Mouse (Mus musculus): ENCODE measurements around the gene Hsp90b1. TPM values are rescaled to one million over a fixed set of nuclear protein-coding genes. Genes with fewer than 3 reads are reported as not detected.
A peak's percentile ranks its signal among the peaks of the same experiment; 100 is the strongest.
"Not testable (repeated sequence)": the region's sequence is repeated elsewhere in the genome, so short reads cannot be mapped to it uniquely, and the experiment has no call there.

Gene Hsp90b1
- polyA plus RNA-seq (2012; rRNA removed), result 188 and 199 TPM in 2 replicates

DNA sequence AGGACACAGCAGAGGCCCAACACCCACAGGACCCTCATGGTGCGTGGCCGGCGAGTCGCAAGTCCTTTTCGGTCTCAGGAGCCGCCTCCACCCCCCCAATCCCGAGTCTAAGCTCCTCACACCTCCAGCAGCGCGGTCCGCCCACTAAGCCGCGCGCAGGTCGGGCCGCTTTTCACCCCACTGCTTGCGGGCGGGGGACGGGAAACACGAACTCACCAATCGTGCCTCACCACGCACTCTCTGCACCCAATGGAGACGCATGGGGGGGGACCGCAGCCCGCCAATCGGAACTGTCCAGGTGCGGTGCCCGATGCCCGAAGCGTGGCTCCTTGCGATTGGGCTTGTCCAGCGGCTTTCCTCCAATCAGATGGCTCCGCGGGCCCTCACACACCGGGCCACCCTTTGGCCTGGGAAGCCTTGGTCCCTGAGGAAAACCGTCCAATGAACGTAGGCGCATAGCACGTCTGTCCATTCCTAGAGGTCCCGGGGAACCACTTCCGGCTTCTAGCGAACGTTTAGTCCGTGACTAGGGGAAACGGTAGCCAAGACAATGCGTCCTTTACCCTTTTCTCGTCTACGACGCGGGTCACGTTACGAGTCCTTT is at the start of gene Hsp90b1, which contains the start of gene Ttc41:
Hsp90b1 (minus strand) TSS at position 192 of the 604 bp plus-strand sequence.
Ttc41 (plus strand) TSS at position 494 of the 604 bp plus-strand sequence.
- DNase-seq (ENCODE audit: extremely low spot score in 1 of 2, low spot score in 1 of 2), result peak; percentile 99 to 100

DNA sequence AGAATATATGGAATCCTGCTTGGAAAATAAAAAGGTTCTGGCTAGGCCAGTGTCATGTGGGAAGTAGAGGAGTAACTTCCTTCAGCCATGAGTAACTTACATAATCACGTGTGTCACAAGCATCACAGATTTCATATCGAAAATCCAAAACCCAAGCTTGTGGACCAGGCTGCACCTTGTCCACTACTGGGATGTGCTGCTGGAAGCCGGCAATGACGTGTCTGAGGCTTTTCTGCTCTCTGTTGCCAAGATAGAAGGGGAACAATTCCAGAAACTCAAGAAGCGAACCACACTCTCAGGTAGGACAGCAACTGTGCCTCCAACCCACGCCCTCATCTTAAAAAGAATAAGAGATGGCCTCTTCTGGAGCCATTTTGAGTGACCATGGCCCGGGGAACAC is 39.0 kb upstream of the Hsp90b1 start:
- DNase-seq (ENCODE audit: extremely low spot score in 1 of 2, low spot score in 1 of 2), result no peak

DNA sequence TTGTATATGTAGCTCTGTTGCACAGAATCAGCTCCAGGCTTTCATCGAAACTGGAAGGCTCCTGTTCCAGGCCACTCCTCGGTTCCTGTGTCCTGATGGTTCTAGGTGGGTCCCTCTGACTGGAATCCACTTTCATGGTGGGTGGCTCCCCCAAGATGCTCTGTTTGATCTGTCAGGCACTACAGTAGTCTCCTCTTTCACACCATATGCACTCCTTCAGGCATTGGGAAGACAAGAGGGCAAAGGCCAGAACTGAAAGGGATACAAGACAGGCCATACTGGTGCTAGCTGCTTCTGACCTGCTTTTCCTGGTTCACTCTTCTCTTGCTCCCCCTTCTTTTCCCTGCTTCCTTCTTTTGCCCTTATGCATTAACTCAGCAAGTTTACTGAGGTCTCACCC is 37.6 kb upstream of the Hsp90b1 start:
- DNase-seq (ENCODE audit: extremely low spot score in 1 of 2, low spot score in 1 of 2), result no peak

DNA sequence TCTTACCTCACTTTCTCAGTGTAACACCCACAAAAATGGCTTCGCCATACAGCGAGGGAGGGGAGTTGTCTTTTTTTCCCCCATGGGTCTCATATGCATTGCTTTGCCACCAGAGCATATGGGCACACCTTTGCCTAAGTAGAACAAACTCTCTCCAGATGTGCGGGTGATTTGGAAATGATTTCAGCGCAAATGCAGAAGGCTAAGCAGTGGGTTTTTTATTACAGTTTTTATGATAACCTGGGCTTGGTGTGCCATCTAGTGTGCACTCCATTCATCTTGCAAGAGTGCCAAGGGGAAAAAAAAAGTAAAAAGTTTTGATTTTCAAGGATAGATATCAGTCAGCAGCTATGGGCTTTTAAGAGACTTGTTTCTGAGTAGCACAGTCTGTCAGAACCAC is 29.7 kb upstream of the Hsp90b1 start:
- no peak for DNase-seq (ENCODE audit: extremely low spot score in 1 of 2, low spot score in 1 of 2)

DNA sequence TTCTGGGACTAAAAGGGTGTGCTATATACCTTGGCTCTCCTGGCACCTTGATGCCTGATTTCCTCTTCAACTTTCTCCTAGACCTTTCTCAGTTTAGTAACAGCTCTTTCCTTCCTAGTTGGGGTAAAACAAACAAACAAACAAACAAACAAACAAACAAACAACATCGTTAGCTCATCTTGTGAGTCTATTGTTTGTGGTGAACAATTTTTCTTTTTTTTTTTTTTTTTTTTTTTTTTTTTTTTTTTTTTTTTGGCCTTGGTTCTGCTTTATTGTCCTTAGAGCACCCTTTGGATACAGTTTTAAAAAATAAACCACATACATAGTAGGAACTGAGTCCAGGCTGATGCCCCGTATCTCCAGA is 26.2 kb upstream of the Hsp90b1 start:
- no peak for DNase-seq (ENCODE audit: extremely low spot score in 1 of 2, low spot score in 1 of 2)

DNA sequence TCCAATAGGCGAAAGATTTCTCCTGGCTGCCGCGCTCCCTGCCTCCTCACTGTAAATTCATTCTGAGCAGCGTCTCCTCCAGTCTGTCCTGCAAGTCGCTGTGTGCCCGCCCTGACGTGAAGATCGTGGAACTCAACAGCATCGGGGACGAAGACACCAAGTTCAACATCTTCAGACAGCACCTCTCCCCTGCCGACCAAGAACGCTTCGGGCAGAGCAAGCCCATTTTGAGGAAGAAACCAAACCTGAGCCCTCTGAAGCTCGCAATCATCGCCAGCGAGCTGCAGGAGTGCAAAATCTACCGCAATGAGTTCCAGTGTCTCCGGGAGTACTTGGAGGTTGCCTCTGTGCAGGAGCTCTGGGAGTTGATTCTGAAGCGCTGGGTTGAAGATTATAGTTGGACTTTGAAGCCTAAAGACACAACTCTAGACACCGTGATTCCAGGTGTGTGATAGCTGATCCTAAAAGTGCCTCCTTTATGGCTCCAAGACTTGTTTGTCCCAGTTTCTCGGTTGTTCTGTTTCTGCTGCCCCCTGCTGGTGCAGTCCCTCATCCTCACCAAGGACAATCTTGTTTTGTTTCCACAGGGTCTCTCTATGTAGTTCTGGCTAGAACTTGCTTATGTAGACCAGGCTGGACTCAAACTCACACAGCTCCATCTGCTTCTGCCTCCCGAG is 25.7 kb upstream of the Hsp90b1 start:
- DNase-seq (ENCODE audit: extremely low spot score in 1 of 2, low spot score in 1 of 2), result peak; percentile 52 to 95

DNA sequence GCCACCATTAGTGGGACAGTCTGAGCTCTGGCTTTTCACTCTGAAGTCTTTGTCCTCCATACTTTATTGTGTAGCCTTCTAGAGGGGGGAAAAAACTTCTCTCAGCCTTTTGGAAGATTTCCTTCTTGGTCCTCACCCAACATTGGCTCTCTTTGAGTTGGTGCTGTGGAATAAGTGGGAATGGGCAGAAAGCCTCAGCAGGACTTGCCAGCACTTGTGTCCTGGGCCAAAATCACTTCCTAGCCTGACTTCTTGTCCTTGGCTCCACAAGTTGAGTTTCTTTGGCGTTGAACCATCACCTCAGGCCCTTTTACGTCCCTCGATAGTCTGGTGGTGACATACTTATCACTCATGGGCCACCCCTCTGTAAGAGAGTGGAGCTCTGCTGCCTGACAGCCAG is 22.9 kb upstream of the Hsp90b1 start:
- DNase-seq (ENCODE audit: extremely low spot score in 1 of 2, low spot score in 1 of 2), result no peak

DNA sequence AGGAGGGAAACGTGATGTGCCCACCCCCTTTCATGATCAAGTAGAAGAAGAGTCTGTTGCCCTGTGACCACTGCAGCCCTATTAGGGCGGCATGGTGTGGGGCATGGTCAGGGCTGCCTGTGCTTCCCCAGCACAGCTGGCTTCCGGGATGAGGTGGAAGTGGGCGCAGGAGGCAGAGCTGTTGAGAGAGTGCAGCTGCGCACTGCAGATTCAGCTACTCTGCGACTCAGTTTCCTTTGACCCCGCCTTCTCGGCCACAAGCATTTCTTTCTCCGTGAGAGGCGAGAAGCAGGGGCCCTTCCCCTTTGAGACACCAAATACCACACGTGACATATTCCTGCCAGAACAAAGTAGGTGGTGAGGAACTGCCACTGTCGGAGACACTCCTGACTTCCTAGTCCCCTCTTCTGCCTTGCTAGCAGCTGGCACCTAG is 22.3 kb upstream of the Hsp90b1 start:
- peak in 1 of 2 experiments; percentile 41 for DNase-seq (ENCODE audit: extremely low spot score in 1 of 2, low spot score in 1 of 2)

DNA sequence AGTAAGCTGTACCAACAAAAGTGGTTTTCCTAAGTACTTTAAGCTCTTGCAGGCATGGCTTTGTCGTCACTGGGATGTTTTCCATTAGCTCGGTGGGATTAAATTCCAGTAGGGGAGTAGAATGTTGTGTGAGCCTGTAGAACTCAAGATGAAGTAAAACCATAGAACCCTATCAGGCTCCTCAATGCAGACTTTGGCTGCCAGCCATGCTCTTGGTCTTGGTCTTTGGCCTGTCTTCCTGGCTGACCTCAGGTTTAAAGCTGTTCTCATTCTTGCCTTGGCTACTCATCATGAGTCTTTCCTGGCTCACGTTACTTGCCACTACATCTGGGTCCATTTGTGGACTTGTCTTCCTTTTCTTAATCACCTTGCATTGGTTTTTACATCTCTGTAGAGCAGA is 6.8 kb upstream of the Hsp90b1 start:
- DNase-seq (ENCODE audit: extremely low spot score in 1 of 2, low spot score in 1 of 2), result no peak

DNA sequence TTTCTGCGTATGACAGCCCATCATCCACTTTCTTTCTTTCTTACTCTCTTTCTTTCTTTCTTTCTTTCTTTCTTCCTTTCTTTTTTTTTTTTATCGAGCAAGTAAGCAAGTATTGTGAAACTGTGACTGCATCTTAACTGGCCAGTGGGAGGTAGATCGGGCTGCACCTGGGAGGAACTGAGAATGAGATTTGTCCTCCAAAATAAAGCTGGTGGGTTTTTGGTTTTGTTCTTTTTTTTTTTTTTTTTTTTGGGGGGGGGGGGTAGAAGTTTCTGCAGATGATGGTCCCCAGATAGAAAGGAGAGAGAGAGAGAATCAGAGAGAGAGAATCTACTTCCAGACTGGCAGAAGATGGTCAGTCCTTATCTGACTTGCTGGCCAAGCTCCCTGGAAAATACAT is 1.8 kb upstream of the Hsp90b1 start:
- DNase-seq (ENCODE audit: extremely low spot score in 1 of 2, low spot score in 1 of 2), result no peak

DNA sequence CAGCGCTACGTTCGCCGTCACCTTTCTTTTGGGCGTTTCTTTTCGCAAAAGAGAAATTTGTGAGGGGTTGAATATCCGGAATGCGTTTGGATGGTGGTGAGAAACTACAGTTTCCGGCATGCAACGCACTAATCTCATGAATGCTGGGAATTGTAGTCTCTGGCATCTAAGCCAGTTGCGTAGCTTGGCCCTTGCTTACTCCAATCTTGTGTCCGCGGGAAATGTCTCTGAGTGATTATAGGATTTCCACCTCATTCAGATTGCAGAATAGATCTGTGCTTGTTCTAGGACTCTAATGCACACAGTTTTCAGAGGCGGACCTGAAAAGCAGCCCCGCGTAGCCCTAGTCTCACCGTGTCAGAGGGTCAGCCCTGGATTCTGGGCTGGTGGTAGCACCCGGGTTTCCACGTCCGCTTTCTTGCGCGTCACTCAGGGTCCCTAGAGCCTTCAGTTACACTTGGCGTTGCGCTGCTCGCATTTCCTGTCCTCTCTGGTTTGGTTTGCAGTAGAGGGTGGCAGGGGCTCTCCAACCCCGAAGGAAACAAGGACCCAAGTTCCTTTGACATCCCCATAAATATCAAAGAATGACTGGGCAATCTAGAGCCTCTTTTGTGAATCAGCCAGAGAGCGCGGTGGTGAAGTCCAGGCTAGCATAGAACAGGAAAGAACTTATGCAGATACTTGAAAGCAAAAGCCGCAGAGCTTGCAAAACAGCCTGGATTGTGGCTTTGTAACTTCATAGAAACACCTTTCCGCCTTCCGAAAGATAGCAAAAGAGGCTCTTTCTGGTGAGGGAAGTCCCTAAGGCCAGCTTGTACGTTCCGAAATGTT is 828 bp upstream of the Hsp90b1 start:
- no peak for DNase-seq (ENCODE audit: extremely low spot score in 1 of 2, low spot score in 1 of 2)

DNA sequence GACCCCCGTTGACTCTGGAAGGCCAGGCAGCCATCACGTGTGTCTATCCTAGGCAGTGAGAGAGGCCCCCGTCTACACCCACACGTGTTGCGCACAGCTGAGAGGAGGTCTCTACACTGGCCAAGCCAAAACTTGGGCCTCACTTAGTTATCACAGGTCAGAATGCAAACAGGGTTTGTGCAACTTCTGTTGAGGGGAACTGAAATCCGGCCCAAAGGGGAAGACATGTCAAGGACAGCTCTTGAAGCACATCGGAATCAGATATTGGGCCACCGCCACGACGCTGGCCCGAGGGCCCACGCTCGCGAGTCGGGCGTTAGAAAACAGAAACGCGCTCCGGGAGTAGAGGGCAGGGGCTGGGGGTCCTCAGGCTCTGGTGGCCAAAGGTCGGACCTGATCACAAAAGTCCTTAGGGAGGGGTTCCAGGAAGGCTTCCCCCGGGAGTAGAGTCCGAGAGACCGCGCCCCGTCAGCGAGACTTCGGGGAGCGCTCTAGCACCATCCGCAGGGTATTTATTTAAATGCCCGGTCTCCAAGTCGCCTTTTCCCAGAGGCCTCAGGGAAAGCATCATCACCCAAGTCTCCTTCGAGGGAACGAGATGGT is 619 bp downstream of the Hsp90b1 start:
- no peak for DNase-seq (ENCODE audit: extremely low spot score in 1 of 2, low spot score in 1 of 2)

DNA sequence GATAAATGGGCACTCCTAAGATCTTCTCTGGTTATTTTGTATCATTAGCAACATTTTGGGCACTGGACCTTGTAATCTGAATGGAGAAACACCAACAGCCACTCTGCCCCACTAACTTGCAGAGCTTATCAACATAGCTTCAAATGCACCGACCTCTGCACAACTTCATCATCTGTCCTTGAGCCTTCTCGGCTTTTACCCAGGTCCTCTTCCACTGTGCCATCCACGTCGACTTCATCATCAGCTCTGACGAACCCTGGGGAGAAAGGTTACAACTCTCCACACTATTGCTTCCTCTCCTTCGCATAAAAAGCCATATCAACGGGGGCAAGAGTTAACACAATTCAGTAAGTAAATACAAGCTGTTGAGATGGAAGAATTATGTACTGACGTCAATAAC is 1.2 kb downstream of the Hsp90b1 start:
- DNase-seq (ENCODE audit: extremely low spot score in 1 of 2, low spot score in 1 of 2), result no peak

DNA sequence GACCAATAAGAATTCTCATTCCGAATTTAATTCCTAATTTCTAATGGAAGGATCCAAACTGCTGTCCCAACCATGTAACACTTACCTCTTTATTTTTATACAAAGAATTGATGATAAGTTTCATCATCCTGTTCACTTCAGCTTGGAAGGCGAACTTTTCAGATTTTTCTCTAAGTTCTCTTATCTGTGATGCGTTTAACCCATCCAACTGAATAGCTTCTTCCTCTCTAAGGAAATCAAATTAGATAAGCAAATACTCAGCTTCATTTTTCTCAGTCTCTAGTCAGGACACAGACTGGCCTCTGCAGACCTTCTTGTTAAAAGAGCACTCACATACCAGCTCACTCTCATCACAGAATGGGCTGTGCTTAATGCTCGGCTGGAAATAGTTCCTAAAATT is 1.9 kb downstream of the Hsp90b1 start:
- no peak for DNase-seq (ENCODE audit: extremely low spot score in 1 of 2, low spot score in 1 of 2)

DNA sequence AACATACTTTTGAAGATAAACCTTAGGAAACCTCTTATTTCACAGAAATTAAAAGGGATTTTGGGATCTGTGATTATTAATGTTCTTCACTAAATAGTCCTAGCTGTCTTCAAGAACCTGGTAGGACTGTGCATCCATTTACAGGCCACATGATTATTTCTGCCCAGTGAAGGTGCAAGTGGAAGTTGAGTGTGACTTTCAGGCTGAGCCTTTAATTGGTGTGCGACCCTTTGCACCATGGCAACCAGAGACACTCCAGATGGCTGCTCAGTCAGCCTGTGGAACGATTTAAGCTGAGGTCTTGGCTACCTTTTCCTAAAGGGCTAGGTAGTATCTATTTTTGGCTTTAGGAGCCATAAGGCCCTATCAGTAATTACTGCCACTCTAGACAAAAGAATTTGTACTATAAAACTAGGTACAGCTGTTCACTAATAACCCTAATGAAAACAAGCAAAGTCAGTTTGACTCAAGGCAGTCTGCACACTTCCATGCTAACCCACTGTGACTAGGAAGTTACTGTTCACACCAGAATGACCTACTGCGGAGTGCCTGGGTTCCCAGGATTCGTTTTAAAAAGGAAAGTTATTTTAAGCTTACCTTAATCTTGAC is 2.9 kb downstream of the Hsp90b1 start:
- DNase-seq (ENCODE audit: extremely low spot score in 1 of 2, low spot score in 1 of 2), result no peak

DNA sequence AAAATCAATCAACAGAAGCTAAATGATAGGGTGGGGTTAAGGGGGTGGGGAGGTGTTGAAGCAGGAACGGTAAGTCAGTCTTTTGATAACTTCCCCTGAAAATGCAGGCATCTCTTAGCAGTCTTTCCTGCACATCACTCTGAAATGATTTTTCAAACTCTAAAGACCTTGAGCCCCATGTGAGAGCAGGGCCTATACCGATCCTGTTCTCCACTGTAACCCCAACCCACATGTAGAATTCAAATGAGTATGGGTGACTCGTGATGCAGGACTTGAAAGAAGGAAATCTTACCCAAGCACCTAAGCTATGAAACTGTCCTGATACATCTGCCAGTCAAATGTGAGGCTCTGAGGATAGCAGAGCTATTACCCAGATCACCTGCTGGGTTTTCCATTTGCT is 4.3 kb downstream of the Hsp90b1 start:
- no peak for DNase-seq (ENCODE audit: extremely low spot score in 1 of 2, low spot score in 1 of 2)

DNA sequence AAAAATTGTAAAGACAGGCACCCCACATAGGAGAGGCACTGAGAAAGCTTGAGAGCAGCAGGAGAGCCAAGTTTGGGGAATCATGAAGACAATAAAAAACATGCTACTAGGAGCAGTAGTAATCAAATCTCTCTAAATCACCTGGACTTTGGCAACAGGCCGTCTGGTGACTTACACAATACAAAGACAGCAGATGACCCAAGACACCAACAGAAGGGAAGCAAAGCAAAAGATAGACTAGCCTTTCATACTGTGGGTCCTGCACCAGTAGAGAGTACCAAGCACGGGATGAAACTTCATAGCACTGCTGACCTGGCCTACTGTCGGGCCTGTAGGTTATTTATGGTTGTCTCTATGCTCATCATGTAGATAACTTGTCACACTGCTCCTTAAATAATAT is 5.1 kb downstream of the Hsp90b1 start:
- DNase-seq (ENCODE audit: extremely low spot score in 1 of 2, low spot score in 1 of 2), result no peak

DNA sequence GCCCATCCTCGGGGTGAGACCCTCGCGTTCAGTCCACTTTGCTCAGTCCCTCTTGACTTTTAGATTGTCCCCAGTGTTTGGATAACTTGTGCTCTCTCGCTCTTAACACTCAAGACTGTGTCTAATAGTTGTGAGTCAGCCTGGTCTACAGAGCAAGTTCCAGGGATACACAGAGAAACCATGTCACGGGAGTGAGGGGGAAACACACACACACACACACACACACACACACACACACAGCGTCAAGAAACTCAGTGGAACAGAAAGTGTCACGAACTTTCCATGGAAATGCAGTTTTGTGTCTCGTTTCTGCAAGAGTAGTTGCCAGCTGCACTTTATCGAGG is 19.3 kb downstream of the Hsp90b1 start:
- not testable (repeated sequence) for DNase-seq (ENCODE audit: extremely low spot score in 1 of 2, low spot score in 1 of 2)

DNA sequence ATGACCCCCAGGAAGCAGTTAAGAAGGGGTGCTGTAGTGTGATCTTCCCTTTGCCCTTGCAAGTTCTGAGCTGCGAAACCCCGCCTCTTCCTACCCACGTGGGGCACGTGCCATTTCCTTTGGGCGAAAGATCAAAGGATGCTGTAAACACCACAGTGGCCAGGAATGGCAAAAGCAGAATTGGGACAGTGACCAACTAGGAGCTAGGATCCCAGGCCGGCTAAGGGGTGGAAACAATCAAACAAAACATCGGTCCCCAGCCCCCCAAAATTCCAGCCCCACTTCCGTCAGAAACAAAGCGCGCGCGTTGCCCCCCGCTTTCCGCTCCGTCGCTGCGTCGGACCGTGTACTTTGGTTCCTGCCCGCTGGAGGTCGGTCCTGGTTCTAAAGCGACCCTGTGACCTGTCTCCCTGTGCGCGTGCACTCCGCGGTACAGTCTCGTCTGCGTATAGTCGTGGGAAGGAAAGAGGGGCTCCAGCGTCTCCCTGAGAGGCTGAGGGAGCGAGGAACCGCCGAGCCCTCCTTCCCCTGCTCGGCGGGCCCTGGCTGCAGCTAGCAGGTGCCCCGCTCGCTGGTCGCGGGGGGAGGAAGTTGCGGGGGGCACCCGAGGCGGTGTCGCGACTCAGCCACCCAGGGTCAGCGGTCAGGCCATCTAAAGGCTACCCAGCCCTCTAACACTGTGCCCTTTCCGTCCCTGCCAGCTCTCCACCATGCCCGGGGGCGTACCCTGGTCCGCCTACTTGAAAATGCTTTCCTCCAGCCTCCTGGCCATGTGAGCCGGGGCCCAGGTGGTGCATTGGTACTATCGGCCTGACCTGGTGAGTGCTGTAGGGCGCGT is 19.9 kb downstream of the Hsp90b1 start:
- DNase-seq (ENCODE audit: extremely low spot score in 1 of 2, low spot score in 1 of 2), result peak; percentile 64 to 78

DNA sequence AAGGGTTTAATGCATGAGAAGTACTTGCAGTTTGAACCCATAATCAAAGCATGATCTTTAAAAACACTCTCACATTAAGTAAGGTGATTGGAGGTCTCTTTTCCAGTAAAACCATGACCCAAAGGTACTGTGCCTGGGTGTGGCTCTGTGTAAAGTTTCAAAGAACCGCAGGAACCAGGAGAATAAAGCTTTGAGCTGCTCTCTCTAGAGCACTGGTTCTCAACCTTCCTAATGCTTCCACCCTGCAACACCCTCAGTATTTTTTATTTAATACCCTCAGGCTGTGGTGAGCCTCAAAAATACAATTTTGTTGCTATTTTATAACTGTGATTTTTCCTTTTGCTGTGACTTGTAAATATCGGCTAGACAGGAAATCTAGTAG is 20.5 kb downstream of the Hsp90b1 start:
- not testable (repeated sequence) for DNase-seq (ENCODE audit: extremely low spot score in 1 of 2, low spot score in 1 of 2)

Measured in frontal cortex, adult 2 months (tissue).